26 mouse cellular contexts compared by ENCODE assay signal in the genomic region with DNA sequence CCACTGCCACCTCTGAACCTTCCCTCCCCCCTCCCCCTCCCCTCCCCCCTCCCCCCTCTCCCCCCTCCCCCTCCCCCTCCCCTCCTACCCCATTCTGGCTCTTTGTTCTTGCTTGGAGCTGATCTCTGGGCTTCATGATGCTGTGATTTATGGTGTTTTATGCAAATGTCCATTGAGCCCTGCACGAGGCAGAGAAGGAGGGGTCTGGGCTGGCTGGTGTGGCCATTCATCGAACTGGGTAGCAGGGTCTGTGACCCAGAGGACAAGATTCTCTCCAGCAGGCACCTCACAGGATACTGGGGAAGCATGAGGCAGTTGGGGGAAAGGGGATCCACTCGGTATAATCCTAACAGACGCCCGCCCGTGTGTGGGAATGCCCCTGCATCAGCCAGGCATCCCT.
DNase-seq lines count a peak whose midpoint lies in the region; ATAC-seq lines count a peak whose summit lies in the region.
"Had no signal": no experiment of that assay in that cellular context is flagged by ENCODE, and none has a peak within 500 bp of the region (broad histone marks: within the 10 kb centered on the region; RNA-seq: fewer than 3 reads in every experiment).

No protein-coding gene starts in this region.

- peaks cover 53% of the 10 kb centered on the region for H3K4me1 ChIP-seq in hindbrain, embryonic 10.5 days (replicated peaks)
- H3K4me1 ChIP-seq in hindbrain, embryonic 16.5 days (ENCODE audit: control insufficient read depth, insufficient read depth, low read depth, low read length) = no peaks in the 10 kb centered on the region; the same call in none of the 2 replicates
- H3K4me1 ChIP-seq in forebrain, embryonic 14.5 days (ENCODE audit: control insufficient read depth, insufficient read depth, low read length) = peaks cover 20% of the 10 kb centered on the region
- peaks cover 29% of the 10 kb centered on the region for H3K4me1 ChIP-seq in neural tube, embryonic 13.5 days (replicated peaks)
- H3K4me1 ChIP-seq: megakaryocyte, embryonic 14.5 days had no signal

- no peak overlapping the region for H3K4me3 ChIP-seq in hindbrain, embryonic 10.5 days
- H3K4me3 ChIP-seq in hindbrain, embryonic 16.5 days (ENCODE audit: low read length) = no peak overlapping the region
- no peak overlapping the region for H3K4me3 ChIP-seq in forebrain, embryonic 14.5 days (ENCODE audit: low read depth, low read length)
- no peak overlapping the region for H3K4me3 ChIP-seq in neural tube, embryonic 13.5 days
- H3K4me3 ChIP-seq: heart, embryonic 12.5 days; limb, embryonic 13.5 days; megakaryocyte, embryonic 14.5 days had no signal

- H3K27me3 ChIP-seq in hindbrain, embryonic 10.5 days (ENCODE audit: insufficient read depth, poor library complexity, severe bottlenecking) = peaks cover 9% of the 10 kb centered on the region; the same call in 1 of the 2 replicates
- 0 out of 2 replicates have a peak, but pooled peaks cover 2% of the 10 kb centered on the region for H3K27me3 ChIP-seq in hindbrain, embryonic 16.5 days (replicated peaks; ENCODE audit: control insufficient read depth, insufficient read depth, low read length)
- no peaks in the 10 kb centered on the region for H3K27me3 ChIP-seq in forebrain, embryonic 14.5 days (replicated peaks; ENCODE audit: control insufficient read depth, insufficient read depth, low read length)
- H3K27me3 ChIP-seq in neural tube, embryonic 13.5 days = peaks cover 24% of the 10 kb centered on the region
- H3K27me3 ChIP-seq: CH12.LX, Patski had no signal

- H3K27ac ChIP-seq in hindbrain, embryonic 10.5 days = peak overlapping the region; percentile 82
- H3K27ac ChIP-seq in hindbrain, embryonic 16.5 days (ENCODE audit: low read depth, low read length) = no peak overlapping the region
- H3K27ac ChIP-seq in forebrain, embryonic 14.5 days (ENCODE audit: low read depth, low read length) = no peak overlapping the region
- no peak overlapping the region for H3K27ac ChIP-seq in neural tube, embryonic 13.5 days (replicated peaks)
- H3K27ac ChIP-seq: limb, embryonic 13.5 days; liver, embryonic 14.5 days; stomach, postnatal 0 days had no signal

- no peaks in the 10 kb centered on the region for H3K36me3 ChIP-seq in hindbrain, embryonic 10.5 days
- no peaks in the 10 kb centered on the region for H3K36me3 ChIP-seq in hindbrain, embryonic 16.5 days (ENCODE audit: control insufficient read depth, insufficient read depth, low read length)
- H3K36me3 ChIP-seq in forebrain, embryonic 14.5 days (ENCODE audit: control insufficient read depth, insufficient read depth, low read length) = no peaks in the 10 kb centered on the region
- no peaks in the 10 kb centered on the region for H3K36me3 ChIP-seq in neural tube, embryonic 13.5 days
- H3K36me3 ChIP-seq: G1E; heart, embryonic 12.5 days; limb, embryonic 13.5 days had no signal

- WGBS in hindbrain, embryonic 10.5 days = 41% methylated on average over 6 of the region's 6 CpGs
- WGBS in hindbrain, embryonic 16.5 days = 22% methylated on average over 6 of the region's 6 CpGs
- 38% methylated on average over 6 of the region's 6 CpGs for WGBS in forebrain, embryonic 14.5 days
- WGBS in neural tube, embryonic 13.5 days = 15% methylated on average over 6 of the region's 6 CpGs

- no peak overlapping the region for H3K4me2 ChIP-seq in hindbrain, embryonic 16.5 days (ENCODE audit: low read length)
- no peak overlapping the region for H3K4me2 ChIP-seq in forebrain, embryonic 14.5 days (ENCODE audit: low read length)
- H3K4me2 ChIP-seq in neural tube, embryonic 13.5 days = no peak overlapping the region
- H3K4me2 ChIP-seq: limb, embryonic 13.5 days; lung, embryonic 14.5 days had no signal

- H3K9ac ChIP-seq in hindbrain, embryonic 16.5 days (ENCODE audit: low read depth, low read length) = no peak overlapping the region
- peak overlapping the region; percentile 37; the same call in 1 of the 2 replicates for H3K9ac ChIP-seq in forebrain, embryonic 14.5 days (ENCODE audit: low read length)
- H3K9ac ChIP-seq in neural tube, embryonic 13.5 days = peak overlapping the region; percentile 34; the same call in 1 of the 2 replicates
- H3K9ac ChIP-seq: heart, embryonic 12.5 days; limb, embryonic 13.5 days; liver, embryonic 14.5 days; lung, embryonic 14.5 days had no signal

- peak; percentile 42 for DNase-seq in hindbrain, embryonic 10.5 days (ENCODE audit: low spot score)
- DNase-seq in retina, postnatal 1 day = peak; percentile 30
- no peak for DNase-seq in retina, embryonic 14.5 days (ENCODE audit: low spot score)
- no peak for DNase-seq in forebrain, embryonic 14.5 days (ENCODE audit: low spot score)
- no peak for DNase-seq in layer of hippocampus, adult 9-10 months (ENCODE audit: low spot score)
- no peak for DNase-seq in kidney, postnatal 4 days
- DNase-seq: adrenal gland, postnatal 36 days; B cell, adult 2 months; cerebellum, adult 11 months; cerebellum, postnatal 10 days; gastrocnemius, postnatal 14 days; heart, adult 11 months; heart, postnatal 10 days; kidney, postnatal 25 days; lung, embryonic 14.5 days had no signal

- no peaks in the 10 kb centered on the region for H3K9me3 ChIP-seq in hindbrain, embryonic 10.5 days
- H3K9me3 ChIP-seq in hindbrain, embryonic 16.5 days (ENCODE audit: control insufficient read depth, low read length) = no peaks in the 10 kb centered on the region
- no peaks in the 10 kb centered on the region for H3K9me3 ChIP-seq in forebrain, embryonic 14.5 days (replicated peaks; ENCODE audit: control insufficient read depth, low read length)
- H3K9me3 ChIP-seq in neural tube, embryonic 13.5 days = no peaks in the 10 kb centered on the region
- H3K9me3 ChIP-seq: heart, embryonic 12.5 days; limb, embryonic 13.5 days had no signal

- ATAC-seq in hindbrain, embryonic 16.5 days = no peak
- ATAC-seq in forebrain, embryonic 14.5 days = no peak
- ATAC-seq in neural tube, embryonic 13.5 days (ENCODE audit: low read depth) = peak; percentile 34; the same call in 1 of the 2 replicates
- ATAC-seq: intestine, postnatal 0 days; Patski had no signal

Comparison
In these comparisons a context has a peak if more than half of its experiments do, and no peak if none do; other contexts are left out.
1. DNase-seq: peak in hindbrain, embryonic 10.5 days (single experiment) and retina, postnatal 1 day (single experiment); none in retina, embryonic 14.5 days (single experiment), forebrain, embryonic 14.5 days (single experiment), layer of hippocampus, adult 9-10 months (single experiment) and kidney, postnatal 4 days (0 of 2).